Mouse (Mus musculus) small intestine, adult 2 months (tissue): ENCODE measurements around the gene Tbrg1. TPM values are rescaled to one million over a fixed set of nuclear protein-coding genes. Genes with fewer than 3 reads are reported as not detected.

Source experiments
- H3K27ac ChIP-seq: fragments of 200-500 bp; 2 replicates; pipeline ENCODE4 v1.5.1; 2012; ENCODE audit warnings: low read depth, low read length, control low read depth, inconsistent platforms; ENCODE audit not compliant: insufficient read depth
- H3K27me3 ChIP-seq: fragments of 200-500 bp; 2 replicates; pipeline ENCODE4 v1.6.1; 2012; ENCODE audit warnings: mild to moderate bottlenecking, moderate library complexity, low read length, inconsistent platforms; ENCODE audit not compliant: control insufficient read depth, insufficient read depth
- H3K36me3 ChIP-seq: fragments of 200-500 bp; 2 replicates; pipeline ENCODE4 v1.6.1; 2012; ENCODE audit warnings: mild to moderate bottlenecking, low read length, control low read depth, inconsistent platforms; ENCODE audit not compliant: control insufficient read depth, insufficient read depth
- H3K4me1 ChIP-seq: fragments of 200-500 bp; 2 replicates; pipeline ENCODE4 v1.6.1; 2012; ENCODE audit warnings: low read length, inconsistent platforms, mixed read lengths; ENCODE audit not compliant: control insufficient read depth, insufficient read depth, insufficient read length
- H3K4me3 ChIP-seq: fragments of 200-500 bp; 2 replicates; pipeline ENCODE4 v1.5.1; 2012; ENCODE audit warnings: low read depth, mild to moderate bottlenecking, control low read depth, inconsistent platforms, low read length, moderate library complexity
- CTCF ChIP-seq: fragments of 200-500 bp; IDR thresholded peaks from 2 replicates; pipeline ENCODE4 v1.5.1; 2012; ENCODE audit warnings: low read depth, mild to moderate bottlenecking, control low read depth, inconsistent platforms, low read length, moderate library complexity, mixed read lengths; ENCODE audit not compliant: insufficient replicate concordance, insufficient read length; ENCODE audit errors: extremely low read depth
- POLR2A ChIP-seq: fragments of 200-500 bp; IDR thresholded peaks from 2 replicates; pipeline ENCODE4 v1.6.1; 2012; ENCODE audit warnings: low read depth, mild to moderate bottlenecking, control low read depth, inconsistent platforms, low read length, moderate library complexity
- WGBS: fragments of 180-500 bp; shearing (Covaris S2); methylation state at CpG from one replicate; pipeline ENCODE4 v1.1.7; 2018; 5-methylcytosine and 5-hydroxymethylcytosine counted together
- polyA plus RNA-seq: library from polyadenylated mRNA; depleted of rRNA; stranded (reverse); fragments of >200 nt; gene quantifications from 2 replicates; pipeline ENCODE4 v1.2.3, GENCODE M21; 2012; rRNA removed

Gene Tbrg1
- polyA plus RNA-seq, 1 experiment: 45.1 TPM

DNA sequence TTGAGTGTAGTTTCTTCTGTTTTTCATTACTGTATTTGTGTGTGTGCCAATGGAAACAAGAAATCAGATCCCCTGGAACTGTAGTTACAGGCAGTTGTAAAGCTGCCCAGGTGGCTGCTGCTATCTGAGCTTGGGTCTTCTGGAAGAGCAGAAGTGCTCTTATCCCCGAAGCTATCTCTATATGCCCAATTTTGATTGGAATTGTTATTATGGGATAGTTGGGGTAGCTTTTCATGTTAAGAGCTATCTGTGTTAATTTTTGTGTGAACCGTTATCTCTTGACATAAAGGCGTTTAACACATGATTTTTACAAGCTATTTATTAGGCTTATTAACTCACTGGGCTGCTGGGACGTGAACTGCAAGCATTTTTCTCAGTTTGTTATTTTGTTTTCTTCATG, 47.6 kb downstream of the Tbrg1 start:
- Histone ChIP-seq H3K27me3 (no peaks in the 10 kb centered on the region), H3K4me1 (no peaks in the 10 kb centered on the region), H3K36me3 (no peaks in the 10 kb centered on the region), H3K4me3 (no peak overlapping the region), H3K27ac (no peak overlapping the region)
- no peak for TF ChIP-seq POLR2A
- no peak for TF ChIP-seq CTCF
- WGBS: 52% methylated on average over 4 of the region's 4 CpGs

GRCm38 (mm10) chr9:37605089-37605488, 52.0 kb downstream of the Tbrg1 start:
- H3K27ac ChIP-seq: no peak overlapping the region
- H3K27me3 ChIP-seq: no peaks in the 10 kb centered on the region; the same call in 1 of the 2 replicates
- H3K36me3 ChIP-seq: no peaks in the 10 kb centered on the region
- TF ChIP-seq POLR2A: no peak
- no peak for TF ChIP-seq CTCF
- no peaks in the 10 kb centered on the region for H3K4me1 ChIP-seq
- 85% methylated on average over 3 of the region's 3 CpGs for WGBS
- no peak overlapping the region for H3K4me3 ChIP-seq

DNA sequence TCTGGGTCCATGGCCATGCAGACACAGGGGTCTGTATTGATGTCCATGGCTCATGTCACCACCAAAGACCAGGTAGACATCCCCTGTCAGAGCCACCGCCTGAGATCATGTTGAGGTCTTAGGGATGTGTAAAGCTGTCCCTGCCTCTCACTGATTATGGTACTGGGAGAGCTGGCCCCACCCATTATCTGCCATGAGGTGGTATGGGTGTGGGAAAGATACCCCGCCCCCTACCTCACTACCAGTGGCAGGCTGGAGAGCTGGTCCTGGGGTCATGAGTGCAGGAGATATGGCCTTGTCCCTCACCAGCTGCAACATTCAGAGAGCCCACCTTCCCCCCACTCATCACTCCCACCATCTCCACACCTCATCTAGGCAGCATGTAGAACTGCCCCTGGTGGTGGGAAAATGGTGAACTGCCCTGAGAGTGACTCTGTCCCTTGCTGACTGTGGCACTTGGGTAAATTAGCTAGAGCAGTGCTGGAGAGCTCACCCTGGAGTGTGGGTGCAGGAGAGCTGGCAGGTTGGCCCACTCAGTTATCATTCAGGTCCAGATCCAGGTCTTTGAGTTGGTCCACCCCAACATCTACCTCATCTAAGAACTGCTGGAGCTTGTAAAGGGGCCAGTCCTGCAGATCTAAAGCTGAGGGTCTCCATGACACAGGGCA, 56.4 kb downstream of the Tbrg1 start:
- no peak for TF ChIP-seq POLR2A
- no peak for TF ChIP-seq CTCF
- H3K27ac ChIP-seq: no peak overlapping the region
- WGBS: 86% methylated on average over 2 of the region's 2 CpGs
- no peaks in the 10 kb centered on the region; the same call in 1 of the 2 replicates for H3K27me3 ChIP-seq
- no peaks in the 10 kb centered on the region for H3K4me1 ChIP-seq
- H3K4me3 ChIP-seq: no peak overlapping the region
- no peaks in the 10 kb centered on the region for H3K36me3 ChIP-seq

Other genes with a start within 250 kb of the Tbrg1 start
- gene Robo3, start 224.1 kb downstream of the Tbrg1 start, polyA plus RNA-seq: 0.96 and 1.9 TPM in 2 replicates
- 11.8 and 16.2 TPM in 2 replicates for gene Msantd2, start 168.0 kb downstream of the Tbrg1 start, polyA plus RNA-seq
- 10.1 and 13.6 TPM in 2 replicates for gene Esam, start 129.2 kb downstream of the Tbrg1 start, polyA plus RNA-seq
- gene Vsig2, start 118.1 kb downstream of the Tbrg1 start, polyA plus RNA-seq: 2.7 and 56.1 TPM in 2 replicates
- 3.1 and 7.8 TPM in 2 replicates for gene Nrgn, start 104.4 kb downstream of the Tbrg1 start, polyA plus RNA-seq
- gene Siae, start 101.6 kb downstream of the Tbrg1 start, polyA plus RNA-seq: 2.7 and 8.0 TPM in 2 replicates
- gene Spa17, start 43.6 kb downstream of the Tbrg1 start, polyA plus RNA-seq: 0.39 and 0.42 TPM in 2 replicates
- not detected in 2 replicates for gene Panx3, start 11.9 kb upstream of the Tbrg1 start, polyA plus RNA-seq
- not detected in 2 replicates for gene Olfr160, start 58.9 kb upstream of the Tbrg1 start, polyA plus RNA-seq
- gene Olfr874, start 87.8 kb upstream of the Tbrg1 start, polyA plus RNA-seq: not detected in 2 replicates
- gene Olfr875, start 114.5 kb upstream of the Tbrg1 start, polyA plus RNA-seq: not detected in 2 replicates
- gene Olfr876, start 145.7 kb upstream of the Tbrg1 start, polyA plus RNA-seq: not detected in 2 replicates
- 0.18 TPM in 1 of 2 replicates, not detected in the other for gene Olfr877, start 197.0 kb upstream of the Tbrg1 start, polyA plus RNA-seq
- not detected in 2 replicates for gene Olfr145, start 239.4 kb upstream of the Tbrg1 start, polyA plus RNA-seq